Mouse (Mus musculus) heart, embryonic 16.5 days (tissue): ENCODE measurements around the gene Zbtb45. TPM values are rescaled to one million over a fixed set of nuclear protein-coding genes. Genes with fewer than 3 reads are reported as not detected.
A peak's percentile ranks its signal among the peaks of the same experiment; 100 is the strongest.

Experiments
- ATAC-seq: fragments of 200-750 bp; cut with Nextera tagmentation; replicated peaks from 2 replicates; pipeline ENCODE4 v1.8.0; 2017; ENCODE audit warnings: moderate number of reproducible peaks; ENCODE audit not compliant: insufficient read depth, low FRiP score; ENCODE audit errors: extremely low read depth
- H3K27ac ChIP-seq: fragments of 300-500 bp; sonication (generic); 2 replicates; pipeline ENCODE4 v1.5.1; 2014; ENCODE audit warnings: mild to moderate bottlenecking, low read length, control low read depth, moderate library complexity
- H3K27me3 ChIP-seq: fragments of 300-500 bp; sonication (generic); 2 replicates; pipeline ENCODE4 v1.6.1; 2014; ENCODE audit warnings: low read length, mixed read lengths; ENCODE audit not compliant: control insufficient read depth, insufficient read depth
- H3K36me3 ChIP-seq: fragments of 300-500 bp; sonication (generic); 2 replicates; pipeline ENCODE4 v1.6.1; 2014; ENCODE audit not compliant: control insufficient read depth, insufficient read depth
- H3K4me1 ChIP-seq: fragments of 300-500 bp; sonication (generic); 2 replicates; pipeline ENCODE4 v1.6.1; 2014; ENCODE audit warnings: low read length, mixed read lengths; ENCODE audit not compliant: control insufficient read depth, insufficient read depth
- H3K4me2 ChIP-seq: fragments of 300-500 bp; sonication (generic); 2 replicates; pipeline ENCODE4 v1.6.1; 2014; ENCODE audit warnings: low read depth, mild to moderate bottlenecking, control low read depth, low read length
- H3K4me3 ChIP-seq: fragments of 300-500 bp; sonication (generic); 2 replicates; pipeline ENCODE4 v1.5.1; 2014; ENCODE audit warnings: mild to moderate bottlenecking, control low read depth, low read length
- H3K9ac ChIP-seq: fragments of 300-500 bp; sonication (generic); 2 replicates; pipeline ENCODE4 v1.6.1; 2014; ENCODE audit warnings: low read length, control low read depth
- H3K9me3 ChIP-seq: fragments of 300-500 bp; sonication (generic); replicated peaks from 2 replicates; pipeline ENCODE4 v1.6.1; 2016; ENCODE audit warnings: low read length; ENCODE audit not compliant: control insufficient read depth
- WGBS: fragments of 180-500 bp; shearing (Covaris S2); extraction: QIAGEN DNeasy Blood & Tissue Kit; methylation state at CpG from one replicate; pipeline ENCODE4 v1.1.7; 2014; 5-methylcytosine and 5-hydroxymethylcytosine counted together
- polyA plus RNA-seq: library from polyadenylated mRNA; unstranded; fragments of >200 nt; fragmentation: Nextera tagmentation; extraction: Ambion mirVana; gene quantifications from 2 replicates; pipeline ENCODE4 v1.2.1, GENCODE M21; 2015

Zbtb45 gene
- polyA plus RNA-seq, 1 experiment from 2014 or later, result 20.4 TPM

GRCm38 (mm10) chr7:13009143-13010004, 460 bp downstream of the Zbtb45 start:
- H3K27ac ChIP-seq, result peak overlapping the region; percentile 97
- H3K9me3 ChIP-seq, result no peaks in the 10 kb centered on the region
- peak overlapping the region; percentile 94 for H3K9ac ChIP-seq
- ATAC-seq, result peak; percentile 88
- H3K4me1 ChIP-seq, result peaks cover 19% of the 10 kb centered on the region
- peaks cover 29% of the 10 kb centered on the region for H3K36me3 ChIP-seq
- WGBS, result under 1% methylated on average over 42 of the region's 42 CpGs
- no peaks in the 10 kb centered on the region for H3K27me3 ChIP-seq
- peak overlapping the region; percentile 96 for H3K4me2 ChIP-seq
- peak overlapping the region; percentile 88 for H3K4me3 ChIP-seq

- Histone ChIP-seq H3K4me3 (no peak overlapping the region), H3K36me3 (peaks cover 29% of the 10 kb centered on the region), H3K27me3 (no peaks in the 10 kb centered on the region), H3K9ac (no peak overlapping the region), H3K27ac (no peak overlapping the region), H3K4me1 (peaks cover 19% of the 10 kb centered on the region), H3K4me2 (no peak overlapping the region), H3K9me3 (no peaks in the 10 kb centered on the region)
- no peak for ATAC-seq
- WGBS, result 49% methylated on average over 57 of the region's 57 CpGs
These were observed 2.3 kb downstream of the Zbtb45 start for GRCm38 (mm10) chr7:13007341-13008092.

GRCm38 (mm10) chr7:13006531-13006930, 3.3 kb downstream of the Zbtb45 start:
- Histone ChIP-seq H3K9ac (peak overlapping the region; percentile 20; the same call in 1 of the 2 replicates), H3K36me3 (peaks cover 29% of the 10 kb centered on the region), H3K4me3 (no peak overlapping the region), H3K9me3 (no peaks in the 10 kb centered on the region), H3K27me3 (no peaks in the 10 kb centered on the region), H3K4me1 (peaks cover 19% of the 10 kb centered on the region), H3K4me2 (no peak overlapping the region), H3K27ac (no peak overlapping the region)
- no peak for ATAC-seq
- WGBS, result 80% methylated on average over 10 of the region's 10 CpGs

- Histone ChIP-seq H3K27ac (no peak overlapping the region), H3K4me1 (peaks cover 19% of the 10 kb centered on the region), H3K4me2 (no peak overlapping the region), H3K9me3 (no peaks in the 10 kb centered on the region), H3K36me3 (peaks cover 29% of the 10 kb centered on the region), H3K4me3 (no peak overlapping the region), H3K9ac (no peak overlapping the region), H3K27me3 (no peaks in the 10 kb centered on the region)
- no peak for ATAC-seq
- 87% methylated on average over 17 of the region's 17 CpGs for WGBS
These were observed 3.8 kb downstream of the Zbtb45 start for GRCm38 (mm10) chr7:13006011-13006410.

- no peak for ATAC-seq
- Histone ChIP-seq H3K27ac (no peak overlapping the region), H3K9me3 (no peaks in the 10 kb centered on the region), H3K27me3 (no peaks in the 10 kb centered on the region), H3K36me3 (peaks cover 29% of the 10 kb centered on the region), H3K4me2 (no peak overlapping the region), H3K4me1 (peaks cover 6% of the 10 kb centered on the region; the same call in 1 of the 2 replicates), H3K9ac (no peak overlapping the region), H3K4me3 (no peak overlapping the region)
- WGBS, result 74% methylated on average over 5 of the region's 5 CpGs
These were observed 6.5 kb downstream of the Zbtb45 start for GRCm38 (mm10) chr7:13003380-13003779.

GRCm38 (mm10) chr7:13001584-13001983, 8.2 kb downstream of the Zbtb45 start:
- H3K27ac ChIP-seq, result no peak overlapping the region
- 0 out of 2 replicates have a peak, but pooled peaks cover under 1% of the 10 kb centered on the region for H3K4me1 ChIP-seq
- no peak overlapping the region for H3K4me3 ChIP-seq
- no peak for ATAC-seq
- H3K9ac ChIP-seq, result no peak overlapping the region
- H3K36me3 ChIP-seq, result peaks cover 14% of the 10 kb centered on the region
- H3K9me3 ChIP-seq, result no peaks in the 10 kb centered on the region
- no peak overlapping the region for H3K4me2 ChIP-seq
- H3K27me3 ChIP-seq, result no peaks in the 10 kb centered on the region
- 58% methylated on average over 1 of the region's 1 CpGs for WGBS

GRCm38 (mm10) chr7:12998851-12999250, 11.0 kb downstream of the Zbtb45 start, which contains the start of gene Trim28:
Gene Trim28 (plus strand): TSS chr7:12999114.
- H3K4me3 ChIP-seq, result no peak within 1 kb of the TSS
- H3K27ac ChIP-seq, result no peak within 1 kb of the TSS
- WGBS, result 77% methylated on average over 3 of the region's 3 CpGs
- H3K36me3 ChIP-seq, result no peaks in the 10 kb centered on the region
- H3K9me3 ChIP-seq, result no peaks in the 10 kb centered on the region
- no peak within 1 kb of the TSS for H3K9ac ChIP-seq
- no peak for ATAC-seq
- no peaks in the 10 kb centered on the region for H3K27me3 ChIP-seq
- H3K4me1 ChIP-seq, result no peaks in the 10 kb centered on the region
- no peak within 1 kb of the TSS for H3K4me2 ChIP-seq

GRCm38 (mm10) chr7:12998053-12998452, 11.8 kb downstream of the Zbtb45 start, which contains the start of gene Slc27a5:
Gene Slc27a5 (minus strand): TSS chr7:12998192.
- WGBS, result 73% methylated on average over 5 of the region's 5 CpGs
- H3K4me1 ChIP-seq, result no peaks in the 10 kb centered on the region
- no peaks in the 10 kb centered on the region for H3K9me3 ChIP-seq
- H3K27me3 ChIP-seq, result no peaks in the 10 kb centered on the region
- ATAC-seq, result no peak
- no peak within 1 kb of the TSS for H3K4me2 ChIP-seq
- H3K9ac ChIP-seq, result no peak within 1 kb of the TSS
- H3K36me3 ChIP-seq, result no peaks in the 10 kb centered on the region
- H3K4me3 ChIP-seq, result no peak within 1 kb of the TSS
- H3K27ac ChIP-seq, result no peak within 1 kb of the TSS

- no peak for ATAC-seq
- H3K9ac ChIP-seq, result no peak overlapping the region
- no peak overlapping the region for H3K27ac ChIP-seq
- H3K4me1 ChIP-seq, result no peaks in the 10 kb centered on the region
- H3K9me3 ChIP-seq, result no peaks in the 10 kb centered on the region
- no peak overlapping the region for H3K4me3 ChIP-seq
- no peaks in the 10 kb centered on the region for H3K27me3 ChIP-seq
- H3K36me3 ChIP-seq, result no peaks in the 10 kb centered on the region
- no peak overlapping the region for H3K4me2 ChIP-seq
- WGBS, result 55% methylated on average over 5 of the region's 5 CpGs
These were observed 12.6 kb downstream of the Zbtb45 start for GRCm38 (mm10) chr7:12997230-12997629.
